Mouse (Mus musculus) small intestine, adult 2 months (tissue): ENCODE results near the gene Rasal1.

Experiments used
- CTCF ChIP-seq: fragments of 200-500 bp; IDR thresholded peaks from 2 replicates; pipeline ENCODE4 v1.5.1; 2012; ENCODE audit warnings: low read depth, mild to moderate bottlenecking, control low read depth, inconsistent platforms, low read length, moderate library complexity, mixed read lengths; ENCODE audit not compliant: insufficient replicate concordance, insufficient read length; ENCODE audit errors: extremely low read depth
- POLR2A ChIP-seq: fragments of 200-500 bp; IDR thresholded peaks from 2 replicates; pipeline ENCODE4 v1.6.1; 2012; ENCODE audit warnings: low read depth, mild to moderate bottlenecking, control low read depth, inconsistent platforms, low read length, moderate library complexity

GRCm38 (mm10) chr5:120599625-120600024 is 49.0 kb upstream of the Rasal1 start:
- TF ChIP-seq POLR2A: no peak
- no peak for TF ChIP-seq CTCF
